Mouse (Mus musculus): Measurements from ENCODE around the gene 9930022D16Rik. TPM values are rescaled to one million over a fixed set of nuclear protein-coding genes. Genes with fewer than 3 reads are reported as not detected.

The 9930022D16Rik gene
- polyA plus RNA-seq, 1 experiment from 2014 or later: not detected

GRCm38 (mm10) chr11:109423294-109423693 is 9.6 kb downstream of the 9930022D16Rik start:
- no peak overlapping the region for H3K4me2 ChIP-seq (ENCODE audit: low read length)
- H3K27me3 ChIP-seq (replicated peaks; ENCODE audit: control insufficient read depth, insufficient read depth, low read length): no peaks in the 10 kb centered on the region
- H3K9ac ChIP-seq (ENCODE audit: low read depth, low read length): no peak overlapping the region
- no peak overlapping the region for H3K4me3 ChIP-seq (ENCODE audit: low read length)
- peaks cover 5% of the 10 kb centered on the region for H3K4me1 ChIP-seq (ENCODE audit: control insufficient read depth, insufficient read depth, low read depth, low read length)
- ATAC-seq: no peak
- no peaks in the 10 kb centered on the region for H3K36me3 ChIP-seq (ENCODE audit: control insufficient read depth, insufficient read depth, low read length)
- no peaks in the 10 kb centered on the region; the same call in 1 of the 2 replicates for H3K9me3 ChIP-seq (ENCODE audit: control insufficient read depth, low read length)
- no peak overlapping the region for H3K27ac ChIP-seq (ENCODE audit: low read depth, low read length)
- WGBS: 67% methylated on average over 1 of the region's 1 CpGs

GRCm38 (mm10) chr11:109425392-109426271 is 11.9 kb downstream of the 9930022D16Rik start, which contains the start of gene Amz2:
Gene Amz2, plus strand, starts transcription at chr11:109425946.
- Histone ChIP-seq H3K36me3 (ENCODE audit: control insufficient read depth, insufficient read depth, low read length) (peaks cover 11% of the 10 kb centered on the region), H3K4me1 (ENCODE audit: control insufficient read depth, insufficient read depth, low read depth, low read length) (peaks cover 5% of the 10 kb centered on the region), H3K4me3 (ENCODE audit: low read length) (peak within 1 kb of the TSS; percentile 69), H3K9ac (ENCODE audit: low read depth, low read length) (peak within 1 kb of the TSS; percentile 86), H3K4me2 (ENCODE audit: low read length) (peak within 1 kb of the TSS; percentile 79), H3K9me3 (ENCODE audit: control insufficient read depth, low read length) (no peaks in the 10 kb centered on the region; the same call in 1 of the 2 replicates), H3K27ac (ENCODE audit: low read depth, low read length) (peak within 1 kb of the TSS; percentile 84), H3K27me3 (replicated peaks; ENCODE audit: control insufficient read depth, insufficient read depth, low read length) (no peaks in the 10 kb centered on the region)
- ATAC-seq: peak; percentile 97
- WGBS: 1% methylated on average over 63 of the region's 65 CpGs

GRCm38 (mm10) chr11:109426272-109426586 is 12.5 kb downstream of the 9930022D16Rik start:
- H3K4me2 ChIP-seq (ENCODE audit: low read length): peak overlapping the region; percentile 79
- ATAC-seq: no peak
- 0% methylated on average over 11 of the region's 11 CpGs for WGBS

GRCm38 (mm10) chr11:109427353-109427752 is 13.6 kb downstream of the 9930022D16Rik start:
- no peak overlapping the region for H3K4me3 ChIP-seq (ENCODE audit: low read length)
- WGBS: 97% methylated on average over 5 of the region's 5 CpGs

More at GRCm38 (mm10) chr11:109426272-109426586, 12.5 kb downstream of the 9930022D16Rik start:
- peak overlapping the region; percentile 86 for H3K9ac ChIP-seq (ENCODE audit: low read depth, low read length)
- peak overlapping the region; percentile 84 for H3K27ac ChIP-seq (ENCODE audit: low read depth, low read length)
- H3K4me1 ChIP-seq (ENCODE audit: control insufficient read depth, insufficient read depth, low read depth, low read length): peaks cover 5% of the 10 kb centered on the region
- no peaks in the 10 kb centered on the region; the same call in 1 of the 2 replicates for H3K9me3 ChIP-seq (ENCODE audit: control insufficient read depth, low read length)
- no peaks in the 10 kb centered on the region for H3K27me3 ChIP-seq (replicated peaks; ENCODE audit: control insufficient read depth, insufficient read depth, low read length)
- peak overlapping the region; percentile 69 for H3K4me3 ChIP-seq (ENCODE audit: low read length)
- peaks cover 11% of the 10 kb centered on the region for H3K36me3 ChIP-seq (ENCODE audit: control insufficient read depth, insufficient read depth, low read length)

GRCm38 (mm10) chr11:109434233-109434798 is 20.6 kb downstream of the 9930022D16Rik start:
- Histone ChIP-seq H3K4me3 (ENCODE audit: low read length) (no peak overlapping the region), H3K27me3 (replicated peaks; ENCODE audit: control insufficient read depth, insufficient read depth, low read length) (no peaks in the 10 kb centered on the region), H3K9ac (ENCODE audit: low read depth, low read length) (no peak overlapping the region), H3K36me3 (ENCODE audit: control insufficient read depth, insufficient read depth, low read length) (peaks cover 36% of the 10 kb centered on the region), H3K4me2 (ENCODE audit: low read length) (no peak overlapping the region), H3K27ac (ENCODE audit: low read depth, low read length) (no peak overlapping the region), H3K9me3 (ENCODE audit: control insufficient read depth, low read length) (no peaks in the 10 kb centered on the region), H3K4me1 (ENCODE audit: control insufficient read depth, insufficient read depth, low read depth, low read length) (no peaks in the 10 kb centered on the region)
- WGBS: 95% methylated on average over 16 of the region's 16 CpGs
- ATAC-seq: no peak

More at GRCm38 (mm10) chr11:109427353-109427752, 13.6 kb downstream of the 9930022D16Rik start:
- Histone ChIP-seq H3K4me2 (ENCODE audit: low read length) (peak overlapping the region; percentile 79), H3K27me3 (replicated peaks; ENCODE audit: control insufficient read depth, insufficient read depth, low read length) (no peaks in the 10 kb centered on the region), H3K9me3 (ENCODE audit: control insufficient read depth, low read length) (no peaks in the 10 kb centered on the region), H3K36me3 (ENCODE audit: control insufficient read depth, insufficient read depth, low read length) (peaks cover 11% of the 10 kb centered on the region), H3K27ac (ENCODE audit: low read depth, low read length) (no peak overlapping the region), H3K9ac (ENCODE audit: low read depth, low read length) (no peak overlapping the region), H3K4me1 (ENCODE audit: control insufficient read depth, insufficient read depth, low read depth, low read length) (peaks cover 5% of the 10 kb centered on the region)
- ATAC-seq: no peak

- Histone ChIP-seq H3K9ac (ENCODE audit: low read depth, low read length) (no peak overlapping the region), H3K36me3 (ENCODE audit: control insufficient read depth, insufficient read depth, low read length) (peaks cover 25% of the 10 kb centered on the region), H3K4me2 (ENCODE audit: low read length) (no peak overlapping the region), H3K9me3 (ENCODE audit: control insufficient read depth, low read length) (no peaks in the 10 kb centered on the region), H3K4me3 (ENCODE audit: low read length) (no peak overlapping the region), H3K4me1 (ENCODE audit: control insufficient read depth, insufficient read depth, low read depth, low read length) (peaks cover 10% of the 10 kb centered on the region), H3K27ac (ENCODE audit: low read depth, low read length) (no peak overlapping the region), H3K27me3 (replicated peaks; ENCODE audit: control insufficient read depth, insufficient read depth, low read length) (no peaks in the 10 kb centered on the region; the same call in 1 of the 2 replicates)
- no peak for ATAC-seq
- 69% methylated on average over 7 of the region's 8 CpGs for WGBS
Observed at GRCm38 (mm10) chr11:109436889-109437288, 23.2 kb downstream of the 9930022D16Rik start.

GRCm38 (mm10) chr11:109439209-109439608 is 25.5 kb downstream of the 9930022D16Rik start:
- Histone ChIP-seq H3K4me3 (ENCODE audit: low read length) (no peak overlapping the region), H3K9ac (ENCODE audit: low read depth, low read length) (peak overlapping the region; percentile 62; the same call in 1 of the 2 replicates), H3K36me3 (ENCODE audit: control insufficient read depth, insufficient read depth, low read length) (peaks cover 18% of the 10 kb centered on the region), H3K9me3 (ENCODE audit: control insufficient read depth, low read length) (no peaks in the 10 kb centered on the region), H3K27ac (ENCODE audit: low read depth, low read length) (no peak overlapping the region), H3K4me2 (ENCODE audit: low read length) (peak overlapping the region; percentile 66), H3K4me1 (ENCODE audit: control insufficient read depth, insufficient read depth, low read depth, low read length) (peaks cover 10% of the 10 kb centered on the region), H3K27me3 (replicated peaks; ENCODE audit: control insufficient read depth, insufficient read depth, low read length) (no peaks in the 10 kb centered on the region; the same call in 1 of the 2 replicates)
- 18% methylated on average over 5 of the region's 5 CpGs for WGBS
- peak; percentile 40; the same call in 1 of the 2 replicates for ATAC-seq

GRCm38 (mm10) chr11:109439829-109440340 is 26.2 kb downstream of the 9930022D16Rik start:
- peak; percentile 76 for ATAC-seq
- Histone ChIP-seq H3K4me2 (ENCODE audit: low read length) (peak overlapping the region; percentile 66), H3K9ac (ENCODE audit: low read depth, low read length) (peak overlapping the region; percentile 62), H3K4me1 (ENCODE audit: control insufficient read depth, insufficient read depth, low read depth, low read length) (peaks cover 10% of the 10 kb centered on the region), H3K36me3 (ENCODE audit: control insufficient read depth, insufficient read depth, low read length) (peaks cover 13% of the 10 kb centered on the region), H3K4me3 (ENCODE audit: low read length) (peak overlapping the region; percentile 45), H3K27ac (ENCODE audit: low read depth, low read length) (no peak overlapping the region), H3K27me3 (replicated peaks; ENCODE audit: control insufficient read depth, insufficient read depth, low read length) (no peaks in the 10 kb centered on the region; the same call in 1 of the 2 replicates), H3K9me3 (ENCODE audit: control insufficient read depth, low read length) (no peaks in the 10 kb centered on the region)
- WGBS: 2% methylated on average over 32 of the region's 32 CpGs

GRCm38 (mm10) chr11:109440641-109441040 is 26.9 kb downstream of the 9930022D16Rik start:
- Histone ChIP-seq H3K9ac (ENCODE audit: low read depth, low read length) (no peak overlapping the region; the same call in 1 of the 2 replicates), H3K4me1 (ENCODE audit: control insufficient read depth, insufficient read depth, low read depth, low read length) (peaks cover 10% of the 10 kb centered on the region), H3K4me3 (ENCODE audit: low read length) (no peak overlapping the region), H3K4me2 (ENCODE audit: low read length) (peak overlapping the region; percentile 66), H3K36me3 (ENCODE audit: control insufficient read depth, insufficient read depth, low read length) (peaks cover 6% of the 10 kb centered on the region; the same call in 1 of the 2 replicates), H3K27ac (ENCODE audit: low read depth, low read length) (no peak overlapping the region), H3K9me3 (ENCODE audit: control insufficient read depth, low read length) (no peaks in the 10 kb centered on the region), H3K27me3 (replicated peaks; ENCODE audit: control insufficient read depth, insufficient read depth, low read length) (no peaks in the 10 kb centered on the region; the same call in 1 of the 2 replicates)
- ATAC-seq: no peak
- WGBS: 68% methylated on average over 4 of the region's 4 CpGs

Data from hindbrain, embryonic 16.5 days (tissue).